Mouse (Mus musculus) intestine, embryonic 15.5 days (tissue): ENCODE data around the gene Ndufv2. TPM values are rescaled to one million over a fixed set of nuclear protein-coding genes. Genes with fewer than 3 reads are reported as not detected.
"Not testable (repeated sequence)": the region's sequence is repeated elsewhere in the genome, so short reads cannot be mapped to it uniquely, and the experiment has no call there.

ENCODE experiments used
- ATAC-seq: fragments of 200-750 bp; cut with Nextera tagmentation; 2 replicates; pipeline ENCODE4 v1.8.0; 2017; ENCODE audit warnings: moderate TSS enrichment, moderate library complexity
- H3K27ac ChIP-seq: fragments of 300-500 bp; sonication (generic); 2 replicates; pipeline ENCODE4 v1.5.1; 2015; ENCODE audit warnings: mild to moderate bottlenecking, inconsistent platforms
- H3K27me3 ChIP-seq: fragments of 300-500 bp; sonication (generic); replicated peaks from 2 replicates; pipeline ENCODE4 v1.6.1; 2015; ENCODE audit warnings: inconsistent platforms
- H3K36me3 ChIP-seq: fragments of 300-500 bp; sonication (generic); 2 replicates; pipeline ENCODE4 v1.6.1; 2015; ENCODE audit warnings: inconsistent platforms
- H3K4me1 ChIP-seq: fragments of 300-500 bp; sonication (generic); replicated peaks from 2 replicates; pipeline ENCODE4 v1.6.1; 2015; ENCODE audit warnings: inconsistent platforms
- H3K4me2 ChIP-seq: fragments of 300-500 bp; sonication (generic); replicated peaks from 2 replicates; pipeline ENCODE4 v1.6.1; 2015; ENCODE audit warnings: mild to moderate bottlenecking, inconsistent platforms
- H3K4me3 ChIP-seq: fragments of 300-500 bp; sonication (generic); replicated peaks from 2 replicates; pipeline ENCODE4 v1.5.1; 2015; ENCODE audit warnings: inconsistent platforms
- H3K9ac ChIP-seq: fragments of 300-500 bp; sonication (generic); 2 replicates; pipeline ENCODE4 v1.6.1; 2015; ENCODE audit warnings: inconsistent platforms
- H3K9me3 ChIP-seq: fragments of 300-500 bp; sonication (generic); 2 replicates; pipeline ENCODE4 v1.6.1; 2016; ENCODE audit warnings: inconsistent platforms
- WGBS: fragments of 180-500 bp; shearing (Covaris S2); methylation state at CpG from one replicate; pipeline ENCODE4 v1.1.7; 2015; 5-methylcytosine and 5-hydroxymethylcytosine counted together
- polyA plus RNA-seq: library from polyadenylated mRNA; unstranded; fragments of >200 nt; fragmentation: Nextera tagmentation; extraction: Ambion mirVana; gene quantifications from 2 replicates; pipeline ENCODE4 v1.2.1, GENCODE M21; 2015

Gene Ndufv2
- polyA plus RNA-seq, 1 experiment from 2014 or later: 428 TPM

- peak within 1 kb of the TSS; percentile 63 for H3K9ac ChIP-seq
- H3K27ac ChIP-seq: peak within 1 kb of the TSS; percentile 91
- H3K4me3 ChIP-seq: peak within 1 kb of the TSS; percentile 99
- no peaks in the 10 kb centered on the region for H3K4me1 ChIP-seq
- peak; percentile 99 for ATAC-seq
- under 1% methylated on average over 53 of the region's 53 CpGs for WGBS
- no peaks in the 10 kb centered on the region for H3K9me3 ChIP-seq
- peak within 1 kb of the TSS; percentile 87 for H3K4me2 ChIP-seq
- H3K27me3 ChIP-seq: no peaks in the 10 kb centered on the region
- H3K36me3 ChIP-seq: no peaks in the 10 kb centered on the region; the same call in 1 of the 2 replicates
Measured at GRCm38 (mm10) chr17:66076934-66077333, 24.4 kb downstream of the Ndufv2 start, which contains the start of gene Ankrd12. Ankrd12 (minus strand) TSS chr17:66077089.

GRCm38 (mm10) chr17:66076174-66076927 lies 25.0 kb downstream of the Ndufv2 start:
- peak; percentile 90 for ATAC-seq
- under 1% methylated on average over 85 of the region's 95 CpGs for WGBS

GRCm38 (mm10) chr17:66075827-66076173 lies 25.6 kb downstream of the Ndufv2 start:
- H3K9ac ChIP-seq: peak overlapping the region; percentile 63
- 10% methylated on average over 12 of the region's 12 CpGs for WGBS
- H3K36me3 ChIP-seq: no peaks in the 10 kb centered on the region
- no peaks in the 10 kb centered on the region for H3K4me1 ChIP-seq
- no peak overlapping the region for H3K27ac ChIP-seq
- peak overlapping the region; percentile 87 for H3K4me2 ChIP-seq
- no peaks in the 10 kb centered on the region for H3K9me3 ChIP-seq
- ATAC-seq: no peak
- peak overlapping the region; percentile 99 for H3K4me3 ChIP-seq
- H3K27me3 ChIP-seq: no peaks in the 10 kb centered on the region

More at GRCm38 (mm10) chr17:66076174-66076927, 25.0 kb downstream of the Ndufv2 start:
- Histone ChIP-seq H3K27ac (peak overlapping the region; percentile 91), H3K4me3 (peak overlapping the region; percentile 99), H3K27me3 (no peaks in the 10 kb centered on the region), H3K4me2 (peak overlapping the region; percentile 87), H3K9me3 (no peaks in the 10 kb centered on the region), H3K36me3 (no peaks in the 10 kb centered on the region; the same call in 1 of the 2 replicates), H3K9ac (peak overlapping the region; percentile 63), H3K4me1 (no peaks in the 10 kb centered on the region)

- ATAC-seq: no peak
- WGBS: 87% methylated on average over 7 of the region's 7 CpGs
Measured at GRCm38 (mm10) chr17:66073971-66074370, 27.4 kb downstream of the Ndufv2 start.

GRCm38 (mm10) chr17:66069036-66069435 lies 32.3 kb downstream of the Ndufv2 start:
- not testable (repeated sequence) for ATAC-seq, H3K9ac ChIP-seq, H3K4me3 ChIP-seq

More at GRCm38 (mm10) chr17:66073971-66074370, 27.4 kb downstream of the Ndufv2 start:
- no peaks in the 10 kb centered on the region for H3K9me3 ChIP-seq
- H3K9ac ChIP-seq: no peak overlapping the region
- no peaks in the 10 kb centered on the region for H3K4me1 ChIP-seq
- no peak overlapping the region for H3K4me2 ChIP-seq
- H3K27ac ChIP-seq: no peak overlapping the region
- no peaks in the 10 kb centered on the region for H3K27me3 ChIP-seq
- H3K4me3 ChIP-seq: no peak overlapping the region
- H3K36me3 ChIP-seq: no peaks in the 10 kb centered on the region

GRCm38 (mm10) chr17:66065115-66065514 lies 36.2 kb downstream of the Ndufv2 start:
- WGBS: 89% methylated on average over 4 of the region's 4 CpGs
- H3K27ac ChIP-seq: no peak overlapping the region
- no peaks in the 10 kb centered on the region for H3K4me1 ChIP-seq
- ATAC-seq: no peak
- H3K9me3 ChIP-seq: no peaks in the 10 kb centered on the region
- H3K36me3 ChIP-seq: no peaks in the 10 kb centered on the region
- no peak overlapping the region for H3K4me3 ChIP-seq
- H3K4me2 ChIP-seq: no peak overlapping the region
- no peaks in the 10 kb centered on the region for H3K27me3 ChIP-seq
- no peak overlapping the region for H3K9ac ChIP-seq

More at GRCm38 (mm10) chr17:66069036-66069435, 32.3 kb downstream of the Ndufv2 start:
- not testable (repeated sequence) for H3K36me3 ChIP-seq, H3K9me3 ChIP-seq, H3K4me2 ChIP-seq, H3K27ac ChIP-seq, H3K4me1 ChIP-seq, H3K27me3 ChIP-seq
- WGBS: 92% methylated on average over 2 of the region's 2 CpGs

- H3K27ac ChIP-seq: no peak overlapping the region
- no peak overlapping the region for H3K4me2 ChIP-seq
- no peaks in the 10 kb centered on the region for H3K27me3 ChIP-seq
- H3K9ac ChIP-seq: no peak overlapping the region
- no peaks in the 10 kb centered on the region for H3K4me1 ChIP-seq
- WGBS: 66% methylated on average over 8 of the region's 8 CpGs
- H3K9me3 ChIP-seq: no peaks in the 10 kb centered on the region
- no peaks in the 10 kb centered on the region for H3K36me3 ChIP-seq
- no peak for ATAC-seq
- H3K4me3 ChIP-seq: no peak overlapping the region
Measured at GRCm38 (mm10) chr17:66061241-66061938, 40.0 kb downstream of the Ndufv2 start.

GRCm38 (mm10) chr17:66058160-66058559 lies 43.2 kb downstream of the Ndufv2 start:
- H3K36me3 ChIP-seq: no peaks in the 10 kb centered on the region
- no peak overlapping the region for H3K9ac ChIP-seq
- no peak overlapping the region for H3K4me3 ChIP-seq
- no peaks in the 10 kb centered on the region for H3K9me3 ChIP-seq
- H3K4me2 ChIP-seq: no peak overlapping the region
- H3K27ac ChIP-seq: no peak overlapping the region
- WGBS: 89% methylated on average over 4 of the region's 4 CpGs
- no peak for ATAC-seq
- no peaks in the 10 kb centered on the region for H3K27me3 ChIP-seq
- H3K4me1 ChIP-seq: no peaks in the 10 kb centered on the region

- H3K9ac ChIP-seq: no peak overlapping the region
- no peaks in the 10 kb centered on the region for H3K4me1 ChIP-seq
- no peak overlapping the region for H3K4me3 ChIP-seq
- ATAC-seq: no peak
- H3K9me3 ChIP-seq: no peaks in the 10 kb centered on the region
- H3K27ac ChIP-seq: no peak overlapping the region
- H3K27me3 ChIP-seq: no peaks in the 10 kb centered on the region
- WGBS: 55% methylated on average over 2 of the region's 2 CpGs
- no peaks in the 10 kb centered on the region for H3K36me3 ChIP-seq
- H3K4me2 ChIP-seq: no peak overlapping the region
Measured at GRCm38 (mm10) chr17:66057145-66057544, 44.2 kb downstream of the Ndufv2 start.

GRCm38 (mm10) chr17:66053349-66053748 lies 48.0 kb downstream of the Ndufv2 start:
- WGBS: 51% methylated on average over 4 of the region's 4 CpGs
- no peaks in the 10 kb centered on the region for H3K27me3 ChIP-seq
- ATAC-seq: no peak
- H3K4me1 ChIP-seq: no peaks in the 10 kb centered on the region
- H3K36me3 ChIP-seq: no peaks in the 10 kb centered on the region
- H3K4me2 ChIP-seq: no peak overlapping the region
- no peak overlapping the region for H3K9ac ChIP-seq
- H3K9me3 ChIP-seq: no peaks in the 10 kb centered on the region
- H3K4me3 ChIP-seq: no peak overlapping the region
- H3K27ac ChIP-seq: no peak overlapping the region

- ATAC-seq: no peak
- 76% methylated on average over 4 of the region's 4 CpGs for WGBS
- H3K9ac ChIP-seq: no peak overlapping the region
Measured at GRCm38 (mm10) chr17:66048795-66049194, 52.6 kb downstream of the Ndufv2 start.

GRCm38 (mm10) chr17:66048199-66048598 lies 53.2 kb downstream of the Ndufv2 start:
- 57% methylated on average over 5 of the region's 5 CpGs for WGBS
- Histone ChIP-seq H3K4me2 (no peak overlapping the region), H3K4me3 (no peak overlapping the region), H3K4me1 (no peaks in the 10 kb centered on the region), H3K36me3 (no peaks in the 10 kb centered on the region), H3K9ac (no peak overlapping the region), H3K27ac (no peak overlapping the region), H3K27me3 (no peaks in the 10 kb centered on the region), H3K9me3 (no peaks in the 10 kb centered on the region)
- ATAC-seq: no peak

More at GRCm38 (mm10) chr17:66048795-66049194, 52.6 kb downstream of the Ndufv2 start:
- no peaks in the 10 kb centered on the region for H3K9me3 ChIP-seq
- H3K36me3 ChIP-seq: no peaks in the 10 kb centered on the region
- H3K4me3 ChIP-seq: no peak overlapping the region
- no peaks in the 10 kb centered on the region for H3K27me3 ChIP-seq
- no peak overlapping the region for H3K27ac ChIP-seq
- no peak overlapping the region for H3K4me2 ChIP-seq
- H3K4me1 ChIP-seq: no peaks in the 10 kb centered on the region
